Mouse (Mus musculus): ENCODE measurements around the gene Btn1a1. TPM values are rescaled to one million over a fixed set of nuclear protein-coding genes. Genes with fewer than 3 reads are reported as not detected.

The Btn1a1 gene
- polyA plus RNA-seq, 1 experiment from 2014 or later, result not detected

GRCm38 (mm10) chr13:23462669-23463068, 3.0 kb downstream of the Btn1a1 start:
- Histone ChIP-seq H3K27ac (no peak overlapping the region), H3K79me2 (ENCODE audit: inconsistent target) (no peaks in the 10 kb centered on the region), H3K4me3 (ENCODE audit: inconsistent target) (no peak overlapping the region), H3K36me3 (ENCODE audit: inconsistent target) (no peaks in the 10 kb centered on the region)

GRCm38 (mm10) chr13:23462063-23462462, 3.6 kb downstream of the Btn1a1 start:
- 98% methylated on average over 4 of the region's 4 CpGs for WGBS (ENCODE audit: missing documents)
- Histone ChIP-seq H3K79me2 (ENCODE audit: inconsistent target) (no peaks in the 10 kb centered on the region), H3K4me3 (ENCODE audit: inconsistent target) (no peak overlapping the region)

GRCm38 (mm10) chr13:23459264-23459846, 6.3 kb downstream of the Btn1a1 start:
- Histone ChIP-seq H3K36me3 (ENCODE audit: inconsistent target) (no peaks in the 10 kb centered on the region), H3K4me3 (ENCODE audit: inconsistent target) (no peak overlapping the region), H3K79me2 (ENCODE audit: inconsistent target) (no peaks in the 10 kb centered on the region), H3K27ac (no peak overlapping the region)
- 79% methylated on average over 15 of the region's 15 CpGs for WGBS (ENCODE audit: missing documents)

More at GRCm38 (mm10) chr13:23462063-23462462, 3.6 kb downstream of the Btn1a1 start:
- H3K36me3 ChIP-seq (ENCODE audit: inconsistent target), result no peaks in the 10 kb centered on the region
- H3K27ac ChIP-seq, result no peak overlapping the region

- H3K79me2 ChIP-seq (ENCODE audit: inconsistent target), result no peaks in the 10 kb centered on the region
- WGBS (ENCODE audit: missing documents), result 0% methylated on average over 9 of the region's 9 CpGs
- H3K27ac ChIP-seq, result no peak overlapping the region; the same call in 1 of the 2 replicates
- no peaks in the 10 kb centered on the region for H3K36me3 ChIP-seq (ENCODE audit: inconsistent target)
- H3K4me3 ChIP-seq (ENCODE audit: inconsistent target), result peak overlapping the region; percentile 61
Observed at GRCm38 (mm10) chr13:23453926-23454325, 11.8 kb downstream of the Btn1a1 start.

GRCm38 (mm10) chr13:23453362-23453862, 12.3 kb downstream of the Btn1a1 start:
- Histone ChIP-seq H3K4me3 (ENCODE audit: inconsistent target) (peak overlapping the region; percentile 61), H3K36me3 (ENCODE audit: inconsistent target) (no peaks in the 10 kb centered on the region), H3K27ac (no peak overlapping the region; the same call in 1 of the 2 replicates), H3K79me2 (ENCODE audit: inconsistent target) (no peaks in the 10 kb centered on the region)
- WGBS (ENCODE audit: missing documents), result under 1% methylated on average over 25 of the region's 25 CpGs

- H3K27ac ChIP-seq, result peak overlapping the region; percentile 0; the same call in 1 of the 2 replicates
- 2% methylated on average over 14 of the region's 15 CpGs for WGBS (ENCODE audit: missing documents)
Observed at GRCm38 (mm10) chr13:23450398-23450797, 15.3 kb downstream of the Btn1a1 start.

GRCm38 (mm10) chr13:23449235-23450095, 16.2 kb downstream of the Btn1a1 start:
- H3K36me3 ChIP-seq (ENCODE audit: inconsistent target), result no peaks in the 10 kb centered on the region
- no peaks in the 10 kb centered on the region for H3K79me2 ChIP-seq (ENCODE audit: inconsistent target)
- WGBS (ENCODE audit: missing documents), result under 1% methylated on average over 24 of the region's 24 CpGs
- peak overlapping the region; percentile 0; the same call in 1 of the 2 replicates for H3K27ac ChIP-seq
- H3K4me3 ChIP-seq (ENCODE audit: inconsistent target), result peak overlapping the region; percentile 44

More at GRCm38 (mm10) chr13:23450398-23450797, 15.3 kb downstream of the Btn1a1 start:
- Histone ChIP-seq H3K4me3 (ENCODE audit: inconsistent target) (peak overlapping the region; percentile 44), H3K79me2 (ENCODE audit: inconsistent target) (no peaks in the 10 kb centered on the region), H3K36me3 (ENCODE audit: inconsistent target) (no peaks in the 10 kb centered on the region)

GRCm38 (mm10) chr13:23448758-23449157, 16.9 kb downstream of the Btn1a1 start:
- Histone ChIP-seq H3K27ac (no peak overlapping the region), H3K79me2 (ENCODE audit: inconsistent target) (no peaks in the 10 kb centered on the region), H3K36me3 (ENCODE audit: inconsistent target) (no peaks in the 10 kb centered on the region), H3K4me3 (ENCODE audit: inconsistent target) (no peak overlapping the region)
- WGBS (ENCODE audit: missing documents), result 85% methylated on average over 3 of the region's 3 CpGs

GRCm38 (mm10) chr13:23446498-23446952, 19.2 kb downstream of the Btn1a1 start:
- H3K27ac ChIP-seq, result 0 out of 2 replicates have a peak overlapping the region, but pooled peaks have one; percentile 7
- no peaks in the 10 kb centered on the region for H3K79me2 ChIP-seq (ENCODE audit: inconsistent target)
- no peaks in the 10 kb centered on the region for H3K36me3 ChIP-seq (ENCODE audit: inconsistent target)
- H3K4me3 ChIP-seq (ENCODE audit: inconsistent target), result peak overlapping the region; percentile 73
- WGBS (ENCODE audit: missing documents), result 0% methylated on average over 16 of the region's 16 CpGs

GRCm38 (mm10) chr13:23445561-23446320, 20.0 kb downstream of the Btn1a1 start:
- H3K27ac ChIP-seq, result peak overlapping the region; percentile 60
- H3K79me2 ChIP-seq (ENCODE audit: inconsistent target), result no peaks in the 10 kb centered on the region
- H3K4me3 ChIP-seq (ENCODE audit: inconsistent target), result peak overlapping the region; percentile 73
- no peaks in the 10 kb centered on the region for H3K36me3 ChIP-seq (ENCODE audit: inconsistent target)
- under 1% methylated on average over 55 of the region's 55 CpGs for WGBS (ENCODE audit: missing documents)

GRCm38 (mm10) chr13:23445156-23445555, 20.5 kb downstream of the Btn1a1 start:
- peak overlapping the region; percentile 73 for H3K4me3 ChIP-seq (ENCODE audit: inconsistent target)
- peak overlapping the region; percentile 60 for H3K27ac ChIP-seq
- H3K36me3 ChIP-seq (ENCODE audit: inconsistent target), result no peaks in the 10 kb centered on the region
- H3K79me2 ChIP-seq (ENCODE audit: inconsistent target), result no peaks in the 10 kb centered on the region
- WGBS (ENCODE audit: missing documents), result 19% methylated on average over 10 of the region's 10 CpGs

GRCm38 (mm10) chr13:23444451-23444850, 21.2 kb downstream of the Btn1a1 start:
- Histone ChIP-seq H3K79me2 (ENCODE audit: inconsistent target) (no peaks in the 10 kb centered on the region), H3K4me3 (ENCODE audit: inconsistent target) (no peak overlapping the region), H3K36me3 (ENCODE audit: inconsistent target) (no peaks in the 10 kb centered on the region), H3K27ac (no peak overlapping the region)
- 92% methylated on average over 3 of the region's 5 CpGs for WGBS (ENCODE audit: missing documents)

GRCm38 (mm10) chr13:23439901-23440300, 25.8 kb downstream of the Btn1a1 start:
- no peak overlapping the region for H3K27ac ChIP-seq
- H3K36me3 ChIP-seq (ENCODE audit: inconsistent target), result no peaks in the 10 kb centered on the region
- no peak overlapping the region for H3K4me3 ChIP-seq (ENCODE audit: inconsistent target)
- 91% methylated on average over 10 of the region's 10 CpGs for WGBS (ENCODE audit: missing documents)
- no peaks in the 10 kb centered on the region for H3K79me2 ChIP-seq (ENCODE audit: inconsistent target)

- 0% methylated on average over 7 of the region's 7 CpGs for WGBS (ENCODE audit: missing documents)
- no peaks in the 10 kb centered on the region for H3K36me3 ChIP-seq (ENCODE audit: inconsistent target)
- peak overlapping the region; percentile 54 for H3K4me3 ChIP-seq (ENCODE audit: inconsistent target)
- no peak overlapping the region for H3K27ac ChIP-seq
- no peaks in the 10 kb centered on the region for H3K79me2 ChIP-seq (ENCODE audit: inconsistent target)
Observed at GRCm38 (mm10) chr13:23438521-23438920, 27.2 kb downstream of the Btn1a1 start.
